Mouse (Mus musculus) cortical plate, adult 2 months (tissue): ENCODE results near the gene Slf1.

ENCODE experiments used
- CTCF ChIP-seq: fragments of 200-500 bp; IDR thresholded peaks from 2 replicates; pipeline ENCODE4 v1.5.1; 2011; ENCODE audit warnings: mild to moderate bottlenecking, control low read depth, low read length; ENCODE audit not compliant: insufficient read depth; ENCODE audit errors: extremely low read depth
- POLR2A ChIP-seq: fragments of 200-500 bp; IDR thresholded peaks from 2 replicates; pipeline ENCODE4 v1.6.1; 2011; ENCODE audit warnings: mild to moderate bottlenecking, low read length, control low read depth; ENCODE audit not compliant: insufficient read depth; ENCODE audit errors: extremely low read depth

GRCm38 (mm10) chr13:77029594-77029993 is 105.7 kb downstream of the Slf1 start:
- TF ChIP-seq CTCF = no peak
- TF ChIP-seq POLR2A = no peak
